Mouse (Mus musculus): Measurements from ENCODE around the gene Arl15. TPM values are rescaled to one million over a fixed set of nuclear protein-coding genes. Genes with fewer than 3 reads are reported as not detected.

The Arl15 gene
- total RNA-seq, 2 experiments from 2014 or later: 12.5 to 21.6 TPM

Other genes with a start within 250 kb of the Arl15 start
- 5.3 and 10.9 TPM in 2 replicates for gene Snx18, start 175.9 kb upstream of the Arl15 start, total RNA-seq (2014; fragmentation: Nextera tagmentation)
- 13.2 and 18.1 TPM in 2 replicates for gene Snx18, start 175.9 kb upstream of the Arl15 start, total RNA-seq (2017)
- gene Hspb3, start 130.8 kb upstream of the Arl15 start, total RNA-seq (2014; fragmentation: Nextera tagmentation): not detected in 2 replicates
- gene Hspb3, start 130.8 kb upstream of the Arl15 start, total RNA-seq (2017): not detected in 2 replicates